13 mouse cellular contexts compared by ENCODE assay signal in genomic region chr1:120258245-120258644, GRCm38 (mm10). TPM values are rescaled to one million over a fixed set of nuclear protein-coding genes. Genes with fewer than 3 reads are reported as not detected.
A peak's percentile ranks its signal among the peaks of the same experiment; 100 is the strongest.
DNase-seq lines count a peak whose midpoint lies in the region; ATAC-seq and TF ChIP-seq lines count a peak whose summit lies in the region.
"Had no signal": no experiment of that assay in that cellular context is flagged by ENCODE, and none has a peak within 500 bp of the region (broad histone marks: within the 10 kb centered on the region; RNA-seq: fewer than 3 reads in every experiment).

No protein-coding gene starts in this region.

- no peak for TF ChIP-seq CTCF in kidney, postnatal 0 days (IDR thresholded peaks at IDR 0.05; ENCODE audit: low read depth)
- no peak for TF ChIP-seq CTCF in MEL (IDR thresholded peaks at IDR 0.05 in 2 of 3, conservative IDR thresholded peaks at IDR 0.05 in 1 of 3; ENCODE audit: control insufficient read depth in 1 of 3, insufficient read depth in 1 of 3, low read depth in 2 of 3, low read length in 3 of 3, poor library complexity in 1 of 3, severe bottlenecking in 1 of 3)

- H3K4me2 ChIP-seq in kidney, postnatal 0 days (ENCODE audit: low read length) = no peak overlapping the region
- no peak overlapping the region for H3K4me2 ChIP-seq in kidney, embryonic 15.5 days
- peak overlapping the region; percentile 9 for H3K4me2 ChIP-seq in limb, embryonic 12.5 days
- H3K4me2 ChIP-seq in neural tube, embryonic 14.5 days (ENCODE audit: low read depth, low read length) = no peak overlapping the region
- no peak overlapping the region for H3K4me2 ChIP-seq in hindbrain, embryonic 13.5 days

- TF ChIP-seq RAD21 in MEL (IDR thresholded peaks at IDR 0.05; ENCODE audit: low read depth, low read length) = no peak

- TF ChIP-seq POLR2A in MEL (IDR thresholded peaks at IDR 0.05; ENCODE audit: control insufficient read depth in 1 of 2, insufficient read depth in 1 of 2, low read depth in 1 of 2, low read length in 2 of 2, poor library complexity in 1 of 2) = no peak

- H3K4me3 ChIP-seq in kidney, postnatal 0 days (replicated peaks; ENCODE audit: low read depth, low read length) = no peak overlapping the region
- H3K4me3 ChIP-seq in kidney, embryonic 15.5 days (replicated peaks) = no peak overlapping the region
- peak overlapping the region; percentile 64 to 79 for H3K4me3 ChIP-seq in MEL (ENCODE audit: control insufficient read depth in 1 of 2, insufficient read depth in 1 of 2, low read depth in 2 of 2, low read length in 2 of 2)
- H3K4me3 ChIP-seq in limb, embryonic 12.5 days (replicated peaks) = no peak overlapping the region
- H3K4me3 ChIP-seq in neural tube, embryonic 14.5 days (ENCODE audit: low read depth, low read length) = no peak overlapping the region
- no peak overlapping the region for H3K4me3 ChIP-seq in hindbrain, embryonic 13.5 days

- no peak overlapping the region for H3K9ac ChIP-seq in kidney, postnatal 0 days (ENCODE audit: low read depth, low read length)
- H3K9ac ChIP-seq in kidney, embryonic 15.5 days = no peak overlapping the region
- H3K9ac ChIP-seq in MEL (ENCODE audit: control insufficient read depth, low read depth, low read length, poor library complexity, severe bottlenecking) = peak overlapping the region; percentile 78
- no peak overlapping the region for H3K9ac ChIP-seq in limb, embryonic 12.5 days (replicated peaks)
- H3K9ac ChIP-seq in neural tube, embryonic 14.5 days (replicated peaks; ENCODE audit: low read depth, low read length) = no peak overlapping the region
- no peak overlapping the region for H3K9ac ChIP-seq in hindbrain, embryonic 13.5 days

- peaks cover 48% of the 10 kb centered on the region for H3K79me2 ChIP-seq in MEL (ENCODE audit: control insufficient read depth, insufficient read depth, low read length, poor library complexity)

- H3K4me1 ChIP-seq in kidney, postnatal 0 days (replicated peaks; ENCODE audit: insufficient read depth, low read length) = no peaks in the 10 kb centered on the region
- H3K4me1 ChIP-seq in kidney, embryonic 15.5 days = peaks cover 8% of the 10 kb centered on the region
- H3K4me1 ChIP-seq in MEL (ENCODE audit: control insufficient read depth in 1 of 2, insufficient read depth in 2 of 2, low read length in 2 of 2) = peaks cover 18 to 57% of the 10 kb centered on the region in 2 experiments
- H3K4me1 ChIP-seq in limb, embryonic 12.5 days (replicated peaks) = peaks cover 21% of the 10 kb centered on the region
- 0 out of 2 replicates have a peak, but pooled peaks cover 2% of the 10 kb centered on the region for H3K4me1 ChIP-seq in neural tube, embryonic 14.5 days (ENCODE audit: control insufficient read depth, insufficient read depth, low read length)
- H3K4me1 ChIP-seq in hindbrain, embryonic 13.5 days (replicated peaks) = no peaks in the 10 kb centered on the region; the same call in 1 of the 2 replicates

- no peak for TF ChIP-seq EP300 in MEL (IDR thresholded peaks at IDR 0.05; ENCODE audit: low read depth in 1 of 2, low read length in 2 of 2)

- WGBS in kidney, postnatal 0 days = 52% methylated on average over 8 of the region's 8 CpGs
- 52% methylated on average over 8 of the region's 8 CpGs for WGBS in kidney, embryonic 15.5 days
- WGBS in limb, embryonic 12.5 days = 60% methylated on average over 8 of the region's 8 CpGs
- 59% methylated on average over 8 of the region's 8 CpGs for WGBS in neural tube, embryonic 14.5 days
- WGBS in hindbrain, embryonic 13.5 days = 82% methylated on average over 8 of the region's 8 CpGs

- no peak for ATAC-seq in kidney, postnatal 0 days (replicated peaks; ENCODE audit: low FRiP score, low read depth)
- no peak for ATAC-seq in kidney, embryonic 15.5 days (replicated peaks; ENCODE audit: low FRiP score)
- ATAC-seq in limb, embryonic 12.5 days (ENCODE audit: insufficient number of reproducible peaks, insufficient read depth, low FRiP score, low TSS enrichment, low read depth) = no peak
- ATAC-seq in neural tube, embryonic 14.5 days (ENCODE audit: low read depth) = peak; percentile 52; the same call in 1 of the 2 replicates
- no peak for ATAC-seq in inflammation-experienced regulatory T-cells, adult 6 months
- no peak for ATAC-seq in hindbrain, embryonic 13.5 days (ENCODE audit: low FRiP score)
- ATAC-seq: lung, postnatal 0 days had no signal

- no peaks in the 10 kb centered on the region for H3K36me3 ChIP-seq in kidney, postnatal 0 days (ENCODE audit: insufficient read depth, low read length)
- no peaks in the 10 kb centered on the region for H3K36me3 ChIP-seq in kidney, embryonic 15.5 days
- peaks cover 3 to 54% of the 10 kb centered on the region in 2 experiments; a peak in 3 of 4 replicates for H3K36me3 ChIP-seq in MEL (ENCODE audit: control insufficient read depth in 1 of 2, insufficient read depth in 2 of 2, low read length in 2 of 2)
- no peaks in the 10 kb centered on the region for H3K36me3 ChIP-seq in limb, embryonic 12.5 days
- H3K36me3 ChIP-seq in neural tube, embryonic 14.5 days (ENCODE audit: control insufficient read depth, insufficient read depth, low read length) = no peaks in the 10 kb centered on the region
- no peaks in the 10 kb centered on the region for H3K36me3 ChIP-seq in hindbrain, embryonic 13.5 days

- peak; percentile 54 for DNase-seq in kidney, postnatal 0 days (ENCODE audit: low spot score)
- DNase-seq in MEL (ENCODE audit: low read depth, low spot score) = no peak
- DNase-seq in spleen, postnatal 36 days (ENCODE audit: low spot score in 2 of 2) = no peak
- DNase-seq: adrenal gland, adult 8-10 months; cerebellum, adult 9-11 months; kidney, adult 8-10 months; thymus, adult 18-20 months had no signal

- H3K27ac ChIP-seq in kidney, postnatal 0 days = no peak overlapping the region
- no peak overlapping the region for H3K27ac ChIP-seq in kidney, embryonic 15.5 days
- H3K27ac ChIP-seq in MEL (ENCODE audit: control insufficient read depth, low read depth, low read length) = peak overlapping the region; percentile 99
- H3K27ac ChIP-seq in limb, embryonic 12.5 days = 0 out of 2 replicates have a peak overlapping the region, but pooled peaks have one; percentile 43
- H3K27ac ChIP-seq in neural tube, embryonic 14.5 days (ENCODE audit: low read depth, low read length) = no peak overlapping the region
- H3K27ac ChIP-seq in hindbrain, embryonic 13.5 days = no peak overlapping the region

- no peaks in the 10 kb centered on the region for H3K9me3 ChIP-seq in kidney, postnatal 0 days (replicated peaks; ENCODE audit: low read length)
- H3K9me3 ChIP-seq in kidney, embryonic 15.5 days (replicated peaks) = no peaks in the 10 kb centered on the region
- no peaks in the 10 kb centered on the region for H3K9me3 ChIP-seq in MEL (replicated peaks; ENCODE audit: insufficient read depth, low read length)
- no peaks in the 10 kb centered on the region for H3K9me3 ChIP-seq in limb, embryonic 12.5 days
- H3K9me3 ChIP-seq in neural tube, embryonic 14.5 days (ENCODE audit: control insufficient read depth, low read length) = no peaks in the 10 kb centered on the region
- H3K9me3 ChIP-seq in hindbrain, embryonic 13.5 days = no peaks in the 10 kb centered on the region

- no peaks in the 10 kb centered on the region for H3K27me3 ChIP-seq in kidney, postnatal 0 days (ENCODE audit: insufficient read depth, low read length)
- H3K27me3 ChIP-seq in kidney, embryonic 15.5 days = no peaks in the 10 kb centered on the region
- H3K27me3 ChIP-seq in MEL (ENCODE audit: control insufficient read depth in 1 of 2, insufficient read depth in 2 of 2, low read length in 2 of 2) = no peaks in the 10 kb centered on the region
- H3K27me3 ChIP-seq in limb, embryonic 12.5 days = no peaks in the 10 kb centered on the region
- no peaks in the 10 kb centered on the region for H3K27me3 ChIP-seq in neural tube, embryonic 14.5 days (ENCODE audit: control insufficient read depth, insufficient read depth, low read length)
- no peaks in the 10 kb centered on the region; the same call in 1 of the 2 replicates for H3K27me3 ChIP-seq in hindbrain, embryonic 13.5 days

TF ChIP-seq in MEL, 35 proteins besides CTCF, POLR2A, EP300 and RAD21:
- no peak for TF ChIP-seq E2F4 (IDR thresholded peaks at IDR 0.05; ENCODE audit: borderline replicate concordance, low read depth, low read length)
- TF ChIP-seq RCOR1 (IDR thresholded peaks at IDR 0.05; ENCODE audit: low read depth, low read length) = 0 out of 2 replicates have a peak, but pooled peaks have one; percentile 7
- TF ChIP-seq CHD1 (IDR thresholded peaks at IDR 0.05; ENCODE audit: low read depth, low read length) = no peak
- no peak for TF ChIP-seq GABPA (IDR thresholded peaks at IDR 0.05; ENCODE audit: low read depth, low read length)
TF ChIP-seq in MEL: peak in this region for 1.

RNA-seq across cellular contexts. Expression of gene Steap3, which starts 14.3 kb away (rescaled TPM):
- polyA plus RNA-seq in kidney, postnatal 0 days (2015; fragmentation: Nextera tagmentation; extraction: Ambion mirVana) = 4.6 TPM in 2 replicates
- polyA plus RNA-seq in kidney, embryonic 15.5 days (2015; fragmentation: Nextera tagmentation; extraction: Ambion mirVana) = 3.0 and 3.4 TPM in 2 replicates
- 83.2 and 101 TPM in 2 replicates for total RNA-seq in MEL (2012; rRNA removed)
- polyA plus RNA-seq in MEL (2012; ENCODE audit: insufficient read depth in 1 of 2, insufficient read length in 2 of 2, low read depth in 1 of 2, low replicate concordance in 2 of 2, missing spikeins in 1 of 2) = 10 to 100 TPM; 50.2 to 98.2 TPM
- polyA plus RNA-seq in limb, embryonic 12.5 days (2016; fragmentation: Nextera tagmentation; extraction: Ambion mirVana) = 3.8 and 3.9 TPM in 2 replicates
- 1.7 and 3.0 TPM in 2 replicates for polyA plus RNA-seq in neural tube, embryonic 14.5 days (2014; fragmentation: Nextera tagmentation; extraction: Ambion mirVana)
- polyA plus RNA-seq in inflammation-experienced regulatory T-cells, adult 6 months (2017; shearing (Covaris generic)) = 1 to 10 TPM in 1 of 3 experiments, not detected in 2; 1.5 TPM
- polyA plus RNA-seq in hindbrain, embryonic 13.5 days (2015; fragmentation: Nextera tagmentation; extraction: Ambion mirVana) = 1.9 and 2.2 TPM in 2 replicates

Comparison
In these comparisons a context has a peak if more than half of its experiments do, and no peak if none do; other contexts are left out.
1. H3K27ac ChIP-seq: peak in MEL (single experiment) and limb, embryonic 12.5 days (single experiment); none in kidney, postnatal 0 days (single experiment), kidney, embryonic 15.5 days (single experiment), neural tube, embryonic 14.5 days (single experiment) and hindbrain, embryonic 13.5 days (single experiment).
2. H3K4me3 ChIP-seq: peak in MEL (2 of 2); none in kidney, postnatal 0 days (single experiment), kidney, embryonic 15.5 days (single experiment), limb, embryonic 12.5 days (single experiment), neural tube, embryonic 14.5 days (single experiment) and hindbrain, embryonic 13.5 days (single experiment).